Mouse (Mus musculus): ENCODE results near the gene Scube1.

Scube1 gene

DNA sequence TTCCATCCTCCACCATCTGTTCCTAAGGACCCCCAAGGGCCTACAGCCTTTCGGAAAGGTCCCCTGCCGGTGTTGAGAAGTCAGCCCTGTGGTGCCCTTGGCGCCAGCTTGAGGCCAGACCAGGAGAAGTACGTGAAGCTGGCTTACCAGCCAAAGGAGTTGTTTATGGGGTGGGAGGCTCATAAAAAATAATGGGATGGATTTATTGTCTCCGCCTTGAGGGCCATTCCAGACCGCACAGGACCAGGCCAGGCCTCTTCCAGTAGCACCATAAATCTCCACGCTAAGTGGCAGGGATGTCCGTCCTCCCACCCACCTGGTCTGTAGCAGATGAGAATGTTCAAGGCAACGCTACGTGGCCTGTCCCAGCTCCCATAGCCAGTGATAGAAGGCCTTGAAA, 58.4 kb downstream of the Scube1 start:
- in situ Hi-C loops (cut with MboI, MseI), result no loop called here

DNA sequence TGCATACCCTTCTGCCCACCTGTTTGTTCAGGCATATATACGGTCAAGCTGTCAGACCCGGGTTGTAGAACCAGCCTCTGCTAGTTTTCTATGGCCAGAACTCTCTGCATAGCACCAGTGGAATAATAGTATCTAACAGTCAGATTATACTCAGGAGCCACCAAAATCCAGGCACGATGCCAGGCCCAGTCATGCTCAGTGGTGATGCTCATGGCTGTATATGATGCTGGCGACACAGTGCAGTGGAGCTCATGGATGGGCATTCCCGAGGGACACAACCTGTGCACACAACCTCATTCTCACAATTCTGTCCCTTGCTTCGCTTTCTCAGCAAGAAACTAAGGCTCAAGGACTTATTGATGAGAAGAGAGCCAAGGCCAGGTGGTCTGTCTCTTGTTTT, 58.8 kb downstream of the Scube1 start:
- in situ Hi-C loops (cut with MboI, MseI), result no loop called here

DNA sequence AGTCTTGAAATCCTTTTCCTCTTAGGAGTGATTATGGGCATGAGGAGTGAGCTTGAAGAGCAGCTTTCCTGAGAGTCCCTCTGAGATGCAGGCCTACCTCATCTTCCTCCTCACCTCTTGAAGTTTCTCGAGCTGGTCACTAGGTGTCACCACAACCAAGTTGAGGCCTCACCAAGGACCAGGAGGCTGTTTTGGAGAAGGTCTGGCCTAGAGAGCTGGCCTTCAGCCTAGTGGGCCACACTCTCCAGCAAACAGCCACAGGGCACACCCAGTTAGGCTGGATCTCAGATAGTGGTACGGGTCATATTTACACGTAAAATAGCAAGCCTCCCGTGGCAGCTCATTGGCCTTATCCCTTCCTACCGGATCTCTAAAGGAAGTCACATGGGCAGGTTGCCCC, 60.1 kb downstream of the Scube1 start:
- in situ Hi-C loops (cut with MboI, MseI), result no loop called here

DNA sequence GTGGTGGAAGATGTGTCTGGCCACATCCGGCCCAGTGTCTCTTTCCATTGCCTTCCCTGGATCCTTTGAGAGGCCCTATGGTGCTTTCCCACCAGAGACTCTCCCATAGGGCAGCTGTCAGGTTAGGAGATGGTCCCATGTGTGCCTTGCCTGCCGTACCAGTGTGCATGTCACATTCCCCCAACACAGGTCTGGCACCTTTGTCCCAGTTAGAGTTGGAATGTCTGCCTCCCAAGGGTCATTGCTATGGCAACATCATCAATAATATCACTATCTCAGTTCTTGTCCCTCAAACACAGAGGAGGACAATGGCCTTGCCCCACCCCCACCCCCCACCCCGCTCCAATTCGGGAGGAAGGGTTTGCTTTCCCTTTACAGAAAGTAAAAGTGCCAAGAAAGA, 61.8 kb downstream of the Scube1 start:
- in situ Hi-C loops (cut with MboI, MseI), result no loop called here

DNA sequence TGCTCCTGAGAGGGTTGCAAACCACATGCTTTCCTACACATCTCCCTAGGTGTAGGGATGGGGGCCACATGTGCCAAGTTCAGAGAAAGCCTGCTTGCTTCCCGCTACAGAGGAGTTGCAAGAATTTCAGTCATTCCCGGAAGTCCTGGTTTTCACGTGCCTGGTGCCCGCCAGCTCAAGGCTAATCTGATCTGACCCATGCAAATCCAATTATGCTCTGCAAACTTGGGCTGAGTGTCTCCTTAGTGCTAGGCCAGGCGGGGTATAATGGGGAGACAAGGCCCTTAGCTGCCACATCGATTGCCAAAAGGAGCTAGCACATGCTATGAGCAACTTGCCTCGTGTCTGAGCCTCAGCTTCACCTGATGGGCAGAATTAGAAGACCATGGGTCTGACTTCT, 62.7 kb downstream of the Scube1 start:
- in situ Hi-C loops (cut with MboI, MseI), result no loop called here

DNA sequence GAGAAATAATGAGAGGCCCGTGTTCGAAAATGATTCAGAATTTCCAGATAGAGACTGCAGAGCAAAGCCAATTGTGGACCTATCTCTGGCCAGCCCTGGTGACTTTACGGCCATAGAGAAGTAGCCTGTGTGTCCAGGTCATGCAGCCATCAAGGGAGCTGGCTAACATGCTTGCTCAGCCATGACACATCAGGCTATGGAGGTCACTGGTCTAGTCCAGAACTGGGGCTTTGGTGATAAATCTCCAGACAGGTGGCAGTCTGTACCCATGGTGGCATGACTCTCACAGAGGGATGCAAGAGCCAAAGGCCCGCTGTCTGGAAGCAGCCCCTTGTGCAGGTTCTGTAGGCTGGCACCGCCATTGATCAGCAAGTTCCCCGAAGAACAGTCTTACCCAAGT, 82.3 kb downstream of the Scube1 start:
- in situ Hi-C loops (cut with MboI, MseI), result no loop called here

DNA sequence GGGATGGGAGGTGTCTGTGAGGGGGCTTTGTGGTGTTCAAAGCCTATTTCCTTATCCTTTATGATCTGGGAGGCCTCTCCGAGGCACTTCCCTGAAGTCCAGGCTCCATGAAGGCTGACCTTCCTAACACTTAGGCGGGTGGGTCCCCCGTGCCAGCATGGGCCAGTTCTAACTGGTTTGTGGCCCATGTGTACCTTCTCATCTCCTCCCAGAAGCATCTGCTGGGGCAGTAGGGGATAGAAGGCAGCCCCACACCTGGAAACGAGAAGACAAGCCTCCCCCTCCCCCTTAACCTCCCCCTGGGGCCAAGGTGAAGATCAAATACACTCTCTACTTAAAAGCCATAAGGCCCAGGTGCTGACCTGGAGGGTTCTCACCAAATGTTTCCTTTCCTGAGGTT, 84.6 kb downstream of the Scube1 start:
- in situ Hi-C loops (cut with MboI, MseI), result no loop called here

DNA sequence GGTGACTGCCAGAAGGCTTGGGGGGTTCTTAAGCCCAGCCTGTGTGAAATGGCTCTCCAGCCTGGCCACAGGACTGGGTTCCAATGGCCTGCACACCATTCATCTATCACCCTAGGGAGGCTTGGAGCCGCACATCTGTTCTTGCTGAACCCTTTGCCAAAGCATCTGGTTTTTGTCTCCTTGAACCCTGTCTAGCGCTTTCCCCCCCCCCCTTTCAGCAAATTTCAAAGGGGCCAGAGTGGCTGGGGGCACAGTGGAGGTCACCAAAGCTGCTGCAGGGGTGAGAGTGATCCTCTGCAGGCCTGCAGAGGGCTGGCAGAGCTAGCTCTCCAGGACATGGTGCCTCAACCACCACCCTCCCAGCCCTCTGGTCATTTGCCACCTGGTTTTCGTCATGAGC, 85.7 kb downstream of the Scube1 start:
- in situ Hi-C loops (cut with MboI, MseI), result loop anchor here (10.0 kb wide), 1 partner anchor 416 kb away; no protein-coding TSS in a partner anchor

DNA sequence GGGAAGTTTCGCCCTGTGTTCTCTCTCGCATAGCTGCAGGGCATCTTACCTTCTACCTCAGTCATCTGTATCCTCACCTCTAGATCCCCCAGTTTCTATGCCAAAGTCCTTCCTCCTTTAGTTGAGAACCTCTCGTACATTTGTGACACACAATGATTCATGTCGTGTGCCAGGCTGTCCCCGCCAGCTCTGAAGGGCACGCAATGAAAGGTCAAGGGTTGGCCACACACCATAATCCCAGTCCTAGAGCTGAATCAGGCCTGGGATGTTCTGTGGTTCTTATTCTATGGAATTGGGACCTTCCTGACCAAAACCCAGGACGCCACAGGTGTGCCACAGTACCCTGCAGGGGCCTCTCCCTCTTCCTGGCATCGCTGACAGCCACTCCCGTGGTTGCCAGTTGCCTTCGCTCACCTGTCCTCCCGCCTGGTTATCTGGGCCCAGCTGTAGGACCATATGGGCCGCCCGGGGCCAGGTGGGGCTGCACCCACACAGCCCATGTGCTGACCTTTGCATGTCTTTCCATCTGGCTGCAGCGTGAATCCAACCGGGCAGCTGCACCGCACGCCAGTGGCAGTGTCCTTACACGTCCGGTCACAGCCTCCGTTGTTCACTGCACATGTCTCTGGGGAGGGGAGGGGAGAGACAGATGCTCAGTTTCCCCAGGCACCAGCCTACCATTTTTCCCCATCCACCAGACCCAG, 86.5 kb downstream of the Scube1 start:
- in situ Hi-C loops (cut with MboI, MseI), result loop anchor here (10.0 kb wide), 1 partner anchor 416 kb away; no protein-coding TSS in a partner anchor

DNA sequence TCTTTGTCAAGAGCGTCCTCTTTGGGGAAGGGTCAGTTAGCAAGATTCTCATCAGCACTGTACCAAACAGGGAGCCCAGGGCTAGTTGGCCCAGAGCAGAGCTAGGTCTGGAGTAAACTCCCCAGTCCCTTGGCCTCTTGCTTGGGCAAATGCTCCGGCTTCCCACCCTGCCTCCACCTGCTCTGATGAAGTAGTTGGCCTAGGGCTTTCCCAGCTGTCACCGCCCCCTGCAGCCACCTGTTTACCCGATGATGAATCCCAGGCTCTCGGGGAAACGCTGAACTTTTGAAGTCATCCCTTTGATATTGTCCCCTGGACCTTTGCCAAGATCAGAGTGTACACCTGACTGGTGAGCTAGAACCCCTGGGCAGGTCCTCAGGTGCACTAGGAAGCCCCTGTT, 88.1 kb downstream of the Scube1 start:
- in situ Hi-C loops (cut with MboI, MseI), result loop anchor here (10.0 kb wide), 1 partner anchor 418 kb away; no protein-coding TSS in a partner anchor

DNA sequence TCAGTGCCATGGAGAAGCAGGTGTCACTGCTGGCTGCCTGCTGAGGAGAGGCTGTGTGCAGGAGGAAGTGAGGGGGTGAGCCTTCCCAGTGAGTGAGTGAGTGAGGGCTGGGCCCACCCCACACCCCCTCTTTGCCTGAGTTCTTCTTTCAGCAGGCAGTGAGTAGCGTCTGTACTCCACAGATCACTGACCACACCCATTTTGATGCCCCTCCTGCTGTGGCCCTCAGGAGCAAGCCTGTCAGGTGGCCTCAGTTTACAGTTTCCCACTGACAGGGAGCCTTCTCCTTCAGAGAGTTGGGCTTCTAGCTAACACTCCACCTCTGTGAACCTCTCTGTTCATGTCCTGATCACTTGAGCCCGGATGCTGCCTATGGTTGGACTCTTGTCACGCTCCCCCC, 89.6 kb downstream of the Scube1 start:
- in situ Hi-C loops (cut with MboI, MseI), result loop anchor here (10.0 kb wide), 1 partner anchor 420 kb away; no protein-coding TSS in a partner anchor

DNA sequence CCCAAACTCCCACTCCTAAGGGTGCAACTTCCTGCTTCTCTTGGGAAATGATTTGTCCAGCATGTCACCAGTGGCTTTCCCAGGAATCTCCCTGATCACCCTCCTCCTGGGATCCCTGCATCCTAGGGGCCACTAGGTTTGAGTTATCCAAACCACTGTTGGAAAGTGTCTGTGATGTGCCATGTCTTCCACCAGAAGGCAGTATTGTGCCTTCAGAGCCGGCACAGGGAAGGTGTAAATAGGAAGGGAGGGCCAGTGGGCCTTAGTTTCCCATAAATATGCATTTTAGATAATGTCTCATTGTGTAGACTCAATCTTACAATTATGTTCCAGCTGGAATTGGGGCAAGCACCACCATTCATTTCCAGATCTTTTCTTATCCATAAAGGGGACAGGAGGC, 90.7 kb downstream of the Scube1 start:
- in situ Hi-C loops (cut with MboI, MseI), result loop anchor here (10.0 kb wide), 1 partner anchor 421 kb away; no protein-coding TSS in a partner anchor

DNA sequence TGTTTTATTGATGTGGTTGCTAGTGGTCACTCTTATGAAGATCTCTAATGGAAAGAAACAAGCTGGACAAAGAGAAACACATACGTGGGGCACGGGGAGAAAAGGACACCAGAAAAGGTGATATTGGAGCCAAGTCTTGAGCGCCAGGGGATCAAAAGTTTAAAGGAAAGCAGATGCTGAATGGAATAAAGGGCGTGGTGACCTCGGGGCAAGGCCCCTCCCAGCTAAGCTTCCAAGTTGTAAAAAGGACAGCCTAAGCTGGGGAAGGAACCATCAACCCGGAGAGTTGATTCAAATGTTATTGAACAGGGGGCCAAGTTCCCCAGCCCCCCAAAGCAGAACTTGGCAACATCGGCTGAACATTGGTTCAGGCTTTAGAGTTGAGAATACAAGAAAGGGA, 93.8 kb downstream of the Scube1 start:
- in situ Hi-C loops (cut with MboI, MseI), result loop anchor here (10.0 kb wide), 1 partner anchor 424 kb away; no protein-coding TSS in a partner anchor

DNA sequence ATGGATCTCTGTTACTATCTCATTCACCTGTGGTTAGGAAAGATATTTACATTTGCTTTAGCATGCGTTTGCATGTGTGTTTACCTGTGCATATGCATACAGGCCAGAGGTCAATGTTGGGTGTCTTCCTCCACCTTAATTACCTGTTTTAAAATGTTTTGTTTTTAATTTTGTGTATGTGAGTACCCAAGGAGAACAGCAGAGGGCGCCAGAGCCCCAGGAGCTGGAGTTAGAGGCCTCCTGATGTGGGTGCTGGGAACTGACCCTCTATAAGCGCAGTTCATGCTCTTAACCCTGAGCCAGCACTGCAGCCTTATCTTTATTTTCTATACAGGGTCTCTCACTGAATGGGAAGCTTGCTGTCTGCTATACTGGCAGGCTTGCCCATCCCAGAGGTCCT, 95.1 kb downstream of the Scube1 start:
- in situ Hi-C loops (cut with MboI, MseI), result loop anchor here (10.0 kb wide), 1 partner anchor 425 kb away; no protein-coding TSS in a partner anchor

DNA sequence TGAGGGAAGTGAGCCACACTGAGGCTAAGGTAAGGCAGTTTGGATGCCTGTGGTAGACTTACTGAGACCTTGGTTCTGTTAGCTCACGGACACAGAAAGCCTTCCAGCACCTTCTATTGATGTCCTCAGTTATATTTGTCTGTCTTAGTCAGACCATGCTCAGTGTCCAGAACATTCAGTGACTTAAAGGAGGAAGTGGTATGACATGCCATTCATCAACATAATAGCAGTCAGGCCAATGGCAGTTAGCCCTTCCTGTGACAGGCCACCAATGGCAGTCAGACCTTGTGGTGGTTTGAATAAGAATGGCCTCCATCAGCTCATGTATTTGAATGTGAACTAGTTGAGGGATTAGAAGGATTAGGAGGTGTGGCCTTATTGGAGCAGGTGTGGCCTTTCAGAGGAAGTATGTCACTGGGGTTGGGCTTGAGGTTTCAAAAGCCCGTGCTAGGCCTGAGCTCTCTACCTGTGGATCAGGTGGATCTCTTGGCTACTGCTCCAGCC, 98.6 kb downstream of the Scube1 start:
- in situ Hi-C loops (cut with MboI, MseI), result no loop called here

DNA sequence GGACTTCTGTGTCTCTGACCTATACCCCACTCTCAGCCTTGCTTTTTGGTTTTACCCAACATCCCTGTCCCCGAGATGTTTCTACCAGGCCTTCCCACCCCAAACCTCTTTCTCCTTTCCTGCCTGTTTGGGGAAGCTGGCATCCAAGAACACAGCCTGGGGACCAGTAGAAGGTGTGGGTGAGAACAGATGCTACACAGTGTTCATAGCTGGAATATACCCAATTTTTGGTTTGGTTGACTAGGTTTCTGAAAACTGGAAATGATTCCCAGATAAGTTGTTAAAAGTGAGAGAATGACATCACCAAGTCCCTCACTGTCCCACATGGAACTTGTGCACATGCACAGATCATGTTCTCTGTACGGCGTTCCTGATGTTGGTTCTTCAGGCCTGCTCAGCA, 109.6 kb downstream of the Scube1 start:
- in situ Hi-C loops (cut with MboI, MseI), result no loop called here

DNA sequence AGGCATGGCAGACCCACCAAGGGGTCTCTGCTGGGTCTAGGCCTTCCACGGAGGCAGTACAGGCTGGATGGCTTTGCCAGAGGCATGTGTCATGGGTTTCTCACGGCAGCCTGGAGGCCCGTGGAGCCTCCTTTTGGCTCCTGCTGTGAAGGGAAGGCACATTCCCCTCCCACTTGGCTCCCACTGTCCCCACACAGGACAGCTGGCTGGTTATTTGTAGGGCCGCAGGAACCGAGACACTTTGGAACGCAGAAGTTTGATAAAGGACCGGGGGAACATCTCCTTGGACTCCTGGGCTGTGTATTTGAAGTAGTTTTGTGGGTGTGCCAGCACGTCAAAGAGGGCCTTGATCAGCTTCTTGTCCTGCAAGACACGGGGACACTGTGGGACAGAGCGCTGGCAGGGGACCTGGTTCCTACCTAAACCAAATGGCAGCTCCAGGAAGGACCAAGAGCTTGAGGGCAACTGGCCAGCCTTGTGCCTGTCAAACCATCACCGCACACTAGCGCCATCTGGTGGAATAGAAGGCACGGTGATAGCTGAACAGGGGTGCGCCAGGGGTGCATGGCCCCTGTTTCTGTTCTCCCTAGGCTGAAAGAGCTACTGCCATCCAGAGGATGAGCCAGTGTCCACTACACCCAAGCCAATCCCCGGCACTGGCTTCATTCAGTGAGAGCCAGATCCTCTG, 117.6 kb downstream of the Scube1 start:
- in situ Hi-C loops (cut with MboI, MseI), result no loop called here

DNA sequence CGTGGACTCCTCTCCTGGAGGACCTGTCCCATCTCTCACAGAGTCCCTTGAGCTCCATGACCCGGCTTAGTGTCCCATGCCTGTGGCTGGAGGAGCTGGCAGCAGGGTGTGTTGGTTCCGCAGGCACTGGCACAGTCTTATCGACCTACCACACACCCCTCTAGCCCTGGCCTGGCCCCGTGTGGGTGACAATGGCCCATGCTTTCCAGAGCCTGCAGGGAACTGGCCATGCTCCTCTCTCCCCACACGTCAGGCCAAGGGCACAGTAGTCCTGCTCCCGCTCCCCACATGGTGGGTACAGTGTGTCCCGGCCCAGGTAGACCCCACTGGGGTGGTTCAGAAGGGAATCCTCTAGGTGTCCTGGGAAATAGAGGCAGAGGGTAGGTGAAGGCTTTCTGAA, 118.1 kb downstream of the Scube1 start:
- in situ Hi-C loops (cut with MboI, MseI), result no loop called here

DNA sequence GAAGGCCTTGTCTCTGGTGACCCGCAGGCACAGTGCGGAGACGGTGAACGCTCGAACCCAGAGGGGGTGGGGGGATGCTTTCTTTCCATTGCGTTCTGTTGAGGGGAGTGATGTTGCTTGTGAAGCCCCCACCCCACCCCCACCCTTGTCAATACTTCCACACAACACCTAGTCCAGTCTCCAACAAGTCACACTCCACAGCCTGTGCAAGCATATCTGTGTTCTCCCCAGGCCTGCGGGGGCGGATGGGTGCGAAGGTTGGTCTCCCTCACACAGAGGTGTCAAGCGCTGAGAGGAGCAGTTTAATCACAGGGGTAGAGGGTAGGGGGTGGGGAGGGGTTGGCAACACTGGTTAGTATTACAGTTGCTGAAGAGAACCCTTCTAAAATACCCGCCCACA, 118.6 kb downstream of the Scube1 start:
- in situ Hi-C loops (cut with MboI, MseI), result no loop called here

DNA sequence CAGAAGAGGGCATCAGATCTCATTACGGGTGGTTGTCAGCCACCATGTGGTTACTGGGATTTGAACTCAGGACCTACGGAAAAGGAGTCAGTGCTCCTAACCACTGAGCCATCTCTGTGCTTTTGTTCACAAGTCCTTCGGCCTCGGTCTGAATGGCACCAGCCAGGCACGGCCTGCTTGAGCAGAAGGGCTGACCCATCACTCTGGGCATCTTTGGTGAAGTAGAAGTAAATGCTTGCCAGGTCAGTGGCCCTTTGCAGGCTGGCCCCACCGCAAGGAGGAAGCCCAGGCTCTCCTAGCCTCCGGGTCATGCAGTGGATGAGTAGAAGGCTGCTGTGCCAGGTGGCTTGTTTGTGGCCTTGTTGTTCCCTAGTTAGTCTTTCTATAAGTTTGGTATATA, 121.4 kb downstream of the Scube1 start:
- in situ Hi-C loops (cut with MboI, MseI), result no loop called here

DNA sequence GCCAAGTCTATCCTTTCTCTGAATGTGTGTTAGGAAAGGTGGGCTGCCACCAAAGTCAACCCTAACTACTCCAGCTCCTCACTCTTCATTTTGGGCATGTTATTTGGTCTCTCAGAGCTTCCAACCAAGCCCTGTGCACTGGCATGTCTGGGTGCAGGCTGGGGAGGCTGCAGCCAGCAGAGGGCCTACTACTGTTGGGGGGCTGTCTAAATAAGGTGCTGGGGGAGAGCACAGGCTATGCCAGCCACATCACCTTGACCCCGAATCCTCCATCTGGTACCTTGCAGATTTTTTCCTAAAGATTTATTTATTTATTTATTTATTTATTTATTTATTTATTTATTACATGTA, 121.8 kb downstream of the Scube1 start:
- in situ Hi-C loops (cut with MboI, MseI), result no loop called here

DNA sequence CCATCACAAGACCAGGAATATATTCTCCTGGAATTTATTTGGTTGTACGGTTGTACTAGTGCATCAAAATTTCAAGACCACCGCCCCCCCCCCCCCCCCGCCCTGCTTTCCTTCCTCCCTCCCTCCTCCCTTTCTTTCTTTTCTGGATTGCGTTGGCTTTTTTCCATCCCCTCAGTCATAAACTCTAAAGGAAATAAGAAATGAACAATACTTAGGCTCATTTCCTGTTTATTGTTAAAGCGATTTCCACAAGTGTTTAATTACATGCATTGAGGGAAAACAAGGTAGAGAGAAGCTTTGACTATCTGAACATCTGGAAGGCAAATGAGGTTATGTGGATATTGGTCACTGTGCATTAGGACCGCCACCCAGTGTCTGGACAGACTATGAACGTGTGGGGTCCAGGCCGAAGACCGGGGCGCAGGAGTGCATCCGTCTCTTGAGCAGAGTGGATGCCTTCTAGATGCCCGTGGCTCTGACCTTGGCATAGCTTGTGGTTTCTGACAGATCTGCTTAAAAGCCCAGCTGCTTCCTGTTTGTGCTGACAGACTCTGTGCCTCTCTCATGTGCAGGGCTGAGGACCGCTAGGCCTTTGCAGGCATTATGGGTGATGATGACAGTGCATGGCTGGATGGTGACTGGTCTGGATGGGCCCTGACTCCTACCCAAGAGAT, 122.3 kb downstream of the Scube1 start:
- in situ Hi-C loops (cut with MboI, MseI), result no loop called here

Data from T-helper 1 cell (primary cell).